8 mouse cellular contexts compared by ENCODE assay signal in genomic region chr9:67633761-67634441, GRCm38 (mm10).
DNase-seq lines count a peak whose midpoint lies in the region; ATAC-seq lines count a peak whose summit lies in the region.

No protein-coding gene starts in this region.

- H3K27me3 ChIP-seq in intestine, embryonic 15.5 days (replicated peaks) = no peaks in the 10 kb centered on the region
- H3K27me3 ChIP-seq in midbrain, embryonic 12.5 days = peaks cover 37% of the 10 kb centered on the region
- H3K27me3 ChIP-seq in stomach, embryonic 15.5 days (replicated peaks) = no peaks in the 10 kb centered on the region

- no peaks in the 10 kb centered on the region for H3K9me3 ChIP-seq in intestine, embryonic 15.5 days
- no peaks in the 10 kb centered on the region for H3K9me3 ChIP-seq in midbrain, embryonic 12.5 days
- no peaks in the 10 kb centered on the region for H3K9me3 ChIP-seq in stomach, embryonic 15.5 days

- H3K4me2 ChIP-seq in intestine, embryonic 15.5 days (replicated peaks) = peak overlapping the region; percentile 99
- H3K4me2 ChIP-seq in midbrain, embryonic 12.5 days (replicated peaks) = peak overlapping the region; percentile 99
- H3K4me2 ChIP-seq in stomach, embryonic 15.5 days = peak overlapping the region; percentile 98

- no peaks in the 10 kb centered on the region for H3K36me3 ChIP-seq in intestine, embryonic 15.5 days
- H3K36me3 ChIP-seq in midbrain, embryonic 12.5 days = no peaks in the 10 kb centered on the region
- H3K36me3 ChIP-seq in stomach, embryonic 15.5 days = no peaks in the 10 kb centered on the region

- intact Hi-C loops in left cerebral cortex, postnatal 25 days (cut with DNase I) = loop anchor here (5.0 kb wide), 4 partner anchors 122 to 657 kb away; partner anchors contain the start of gene Lactb

- H3K4me1 ChIP-seq in intestine, embryonic 15.5 days (replicated peaks) = peaks cover 10% of the 10 kb centered on the region
- H3K4me1 ChIP-seq in midbrain, embryonic 12.5 days = peaks cover 12% of the 10 kb centered on the region
- H3K4me1 ChIP-seq in stomach, embryonic 15.5 days = no peaks in the 10 kb centered on the region

- H3K4me3 ChIP-seq in intestine, embryonic 15.5 days (replicated peaks) = peak overlapping the region; percentile 97
- peak overlapping the region; percentile 69 for H3K4me3 ChIP-seq in midbrain, embryonic 12.5 days
- H3K4me3 ChIP-seq in stomach, embryonic 15.5 days (replicated peaks) = peak overlapping the region; percentile 87

- H3K9ac ChIP-seq in intestine, embryonic 15.5 days = peak overlapping the region; percentile 79
- H3K9ac ChIP-seq in midbrain, embryonic 12.5 days (replicated peaks) = peak overlapping the region; percentile 72
- H3K9ac ChIP-seq in stomach, embryonic 15.5 days = peak overlapping the region; percentile 73

- peak overlapping the region; percentile 78 for H3K27ac ChIP-seq in intestine, embryonic 15.5 days
- H3K27ac ChIP-seq in midbrain, embryonic 12.5 days (replicated peaks) = peak overlapping the region; percentile 72
- H3K27ac ChIP-seq in stomach, embryonic 15.5 days = peak overlapping the region; percentile 83

- ATAC-seq in CD4-positive, CD25-positive, alpha-beta regulatory T cell, adult 4 months = no peak
- ATAC-seq in intestine, embryonic 15.5 days = peak; percentile 89
- peak; percentile 80 for ATAC-seq in midbrain, embryonic 12.5 days (ENCODE audit: low FRiP score, low read depth)
- ATAC-seq in stomach, embryonic 15.5 days (ENCODE audit: insufficient read depth, low FRiP score, low read depth) = peak; percentile 76

- WGBS in intestine, embryonic 15.5 days = under 1% methylated on average over 61 of the region's 61 CpGs
- under 1% methylated on average over 61 of the region's 61 CpGs for WGBS in midbrain, embryonic 12.5 days
- under 1% methylated on average over 61 of the region's 61 CpGs for WGBS in stomach, embryonic 15.5 days

- peak; percentile 23 for DNase-seq in CD4-positive, CD25-positive, alpha-beta regulatory T cell, adult 2 months (ENCODE audit: low read depth, low spot score)
- peak; percentile 82 for DNase-seq in embryo, embryonic 10 days (ENCODE audit: low spot score)
- DNase-seq in gastrocnemius, postnatal 25 days = peak; percentile 68
- peak; percentile 78 to 85 for DNase-seq in left cerebral cortex, postnatal 25 days (ENCODE audit: low spot score in 2 of 2)

Comparison
In these comparisons a context has a peak if more than half of its experiments do, and no peak if none do; other contexts are left out.
1. DNase-seq: peak in every context shown above with its lines; median percentile 82 in embryo, embryonic 10 days; 82 in left cerebral cortex, postnatal 25 days; 68 in gastrocnemius, postnatal 25 days; 23 in CD4-positive, CD25-positive, alpha-beta regulatory T cell, adult 2 months.